Mouse (Mus musculus) neural tube, embryonic 10.5 days (tissue): ENCODE measurements around the gene Mup2.
"Not testable (repeated sequence)": the region's sequence is repeated elsewhere in the genome, so short reads cannot be mapped to it uniquely, and the experiment has no call there.

Experiments used
- DNase-seq: peaks from one replicate; pipeline ENCODE4 v3.0.0-alpha.2; 2017; ENCODE audit warnings: low spot score; ENCODE audit errors: extremely low spot score

Mup2 gene

DNA sequence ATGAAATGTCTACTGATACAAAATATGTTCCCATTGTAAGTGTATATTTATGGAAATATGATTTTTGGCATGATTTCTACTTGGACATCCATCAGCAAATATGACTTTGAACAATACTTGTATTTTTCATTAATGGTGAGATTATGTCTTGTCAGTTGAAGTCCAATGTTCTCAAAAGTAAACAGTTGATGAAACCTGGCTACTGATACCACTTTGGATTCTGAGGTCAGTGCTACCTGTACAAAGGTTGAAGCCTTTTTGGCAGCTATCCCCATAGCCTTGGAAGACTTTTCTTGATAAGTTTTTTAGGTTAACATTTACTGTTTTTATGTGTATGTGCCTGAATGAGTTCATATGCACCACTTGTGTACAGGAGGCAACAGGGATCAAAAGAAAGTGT, at the start of gene Mup2:
Mup2 (minus strand) TSS at position 101 of the 400 bp plus-strand sequence.
- not testable (repeated sequence) for DNase-seq
